Mouse (Mus musculus) fat pad, adult 2 months (tissue): ENCODE data around the gene Pld1.

Source experiments
- DNase-seq: peaks from one replicate; pipeline ENCODE4 v3.0.0-alpha.2; 2011; ENCODE audit warnings: low read depth, low spot score; ENCODE audit errors: extremely low read depth

Pld1 gene

DNA sequence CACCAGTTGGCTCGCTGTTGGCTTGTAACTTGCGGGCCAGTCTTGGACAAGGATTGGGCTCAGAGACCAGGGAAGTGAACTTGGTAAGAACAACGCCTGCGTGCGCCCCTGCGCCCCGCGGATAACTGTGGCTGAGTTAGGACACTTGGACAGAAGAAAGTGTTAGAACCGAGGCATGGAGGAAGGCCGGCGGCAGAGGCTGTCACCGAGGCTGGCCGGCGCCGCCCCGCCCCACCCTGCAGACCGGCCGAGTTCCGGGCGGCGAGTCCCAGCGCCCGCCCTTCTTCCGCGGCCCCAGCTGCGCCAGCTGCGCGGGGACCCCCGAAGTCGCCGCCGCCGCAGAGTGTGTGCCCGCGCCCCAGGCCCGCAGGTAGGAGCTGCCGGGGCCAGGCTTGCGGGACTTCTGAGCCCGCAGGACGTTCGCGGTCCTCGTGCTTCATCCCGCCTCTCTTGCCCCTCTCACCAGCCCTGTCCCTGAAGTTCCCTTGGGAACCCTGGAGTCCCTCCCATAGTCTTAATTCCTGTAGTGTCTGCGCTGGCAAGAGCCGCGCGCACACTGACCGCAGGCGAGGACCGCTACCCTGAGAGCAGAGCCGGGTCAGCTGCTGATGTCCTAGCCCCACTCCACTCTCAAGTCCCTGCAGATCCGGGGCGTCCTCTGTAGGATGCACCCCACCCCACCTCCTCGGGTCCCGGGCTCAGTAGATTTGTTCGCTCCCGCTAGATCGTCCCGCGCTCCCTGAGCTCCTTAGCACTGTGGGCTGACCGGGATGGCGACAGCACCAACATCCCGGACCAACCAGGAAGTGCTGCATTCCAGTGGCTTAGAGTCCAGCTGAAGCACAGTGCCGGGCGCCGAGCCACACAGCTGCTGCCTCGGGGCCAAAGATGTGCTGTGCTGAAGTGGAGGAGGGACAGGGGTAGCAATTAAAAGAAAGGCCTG, at the start of gene Pld1:
Gene Pld1, plus strand, starts transcription at position 315 of the 943 bp plus-strand sequence.
- DNase-seq: peak; percentile 51

DNA sequence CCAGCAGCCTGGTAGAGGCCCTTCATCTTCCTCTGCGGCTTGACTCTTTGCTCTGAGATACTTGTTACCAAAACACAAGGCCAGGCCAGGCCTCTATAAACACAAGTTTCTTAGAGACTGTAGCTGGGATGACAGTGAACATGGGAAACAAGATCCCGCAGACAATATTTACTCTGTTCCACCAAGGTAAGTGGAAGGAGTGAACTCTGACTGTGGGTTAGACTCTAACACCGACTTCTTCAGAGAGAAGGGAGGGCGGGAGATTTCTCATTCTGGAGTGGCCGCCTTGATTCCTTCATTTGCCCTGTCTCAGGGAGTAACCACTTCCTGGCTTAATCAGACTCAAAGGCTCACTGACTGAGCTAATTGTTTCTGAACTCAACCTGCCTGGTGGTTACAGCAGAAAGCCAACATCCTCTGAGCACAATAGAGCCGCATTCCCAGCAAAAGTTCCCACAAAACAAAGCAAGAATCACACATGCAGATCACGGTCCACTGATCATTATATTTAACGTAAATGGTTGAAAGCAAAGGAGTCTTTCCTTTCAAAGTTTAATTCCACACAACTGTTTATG, 42.1 kb upstream of the Pld1 start, which contains the start of gene Tmem212:
Gene Tmem212, minus strand, starts transcription at position 51 of the 575 bp plus-strand sequence.
- no peak for DNase-seq

DNA sequence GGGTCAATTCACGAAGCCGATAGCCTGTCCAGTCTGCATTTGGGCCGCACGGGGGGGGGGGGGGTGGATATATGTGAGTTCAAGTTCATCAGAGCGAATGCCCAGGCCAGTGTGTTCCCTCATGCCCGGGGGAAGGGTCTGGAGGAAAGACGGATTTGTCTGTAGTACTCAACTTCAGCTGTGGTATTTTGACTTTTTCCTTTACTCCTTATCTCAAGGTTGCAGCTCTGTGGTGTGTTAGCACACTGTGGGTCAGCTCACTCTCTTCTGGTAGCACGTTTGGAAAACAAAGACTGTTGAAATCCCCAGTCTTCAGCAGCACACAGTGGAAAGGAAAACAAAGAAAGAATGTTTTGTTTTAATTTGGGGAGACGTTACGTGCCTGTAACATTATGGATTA, 40.3 kb upstream of the Pld1 start:
- no peak for DNase-seq

DNA sequence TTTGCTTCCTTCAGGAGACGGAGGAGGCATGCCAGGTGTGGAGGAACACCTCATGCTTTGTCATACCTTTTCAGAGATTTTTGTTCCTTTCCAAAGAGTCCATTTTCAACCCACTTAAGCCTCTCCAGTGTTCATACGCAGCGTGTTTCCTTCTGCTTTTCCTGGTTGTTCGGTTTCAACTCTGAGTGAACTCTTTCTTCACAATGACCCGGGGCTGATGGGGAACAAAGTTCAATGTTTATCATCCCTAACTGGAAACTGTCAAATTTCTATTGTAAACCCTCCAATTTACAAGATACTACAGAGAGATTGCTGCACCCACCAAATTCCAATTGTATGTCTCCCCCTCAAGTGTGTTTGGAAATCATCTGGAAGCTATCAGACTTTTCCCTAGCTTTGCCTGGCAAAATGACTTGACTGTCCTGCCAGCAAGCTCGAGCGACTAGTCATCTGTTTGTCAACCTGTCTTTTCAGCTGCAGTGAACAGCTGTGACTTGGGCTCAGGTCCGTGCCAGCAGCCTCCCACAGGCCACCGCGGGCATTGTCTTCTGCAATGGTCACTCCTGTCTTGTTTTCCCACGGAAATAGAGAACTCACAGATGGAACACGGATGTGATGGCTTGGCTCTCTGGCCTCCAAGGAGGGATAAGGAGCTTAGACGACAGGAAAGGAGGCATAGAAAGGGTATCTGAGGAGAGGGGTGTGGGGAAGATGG, 39.3 kb upstream of the Pld1 start:
- peak; percentile 39 for DNase-seq

DNA sequence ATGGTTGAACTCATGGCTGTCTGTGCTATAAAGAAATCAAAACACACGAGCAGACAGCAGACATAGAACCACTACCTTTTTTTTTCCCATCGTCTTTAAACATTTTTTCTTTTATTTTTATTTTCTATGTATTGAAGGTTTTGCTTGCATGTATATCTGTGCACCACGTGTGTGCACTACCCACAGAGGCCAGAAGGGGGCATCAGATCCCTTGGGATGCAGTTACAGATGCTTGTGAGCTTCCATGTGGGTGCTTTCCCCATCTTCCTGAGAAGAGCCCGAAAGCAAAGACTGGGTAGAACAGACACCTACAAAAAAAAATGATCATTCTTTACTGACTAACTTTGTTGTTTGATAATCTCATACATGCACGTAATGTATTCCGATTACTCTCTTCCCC, 36.6 kb upstream of the Pld1 start:
- no peak for DNase-seq

DNA sequence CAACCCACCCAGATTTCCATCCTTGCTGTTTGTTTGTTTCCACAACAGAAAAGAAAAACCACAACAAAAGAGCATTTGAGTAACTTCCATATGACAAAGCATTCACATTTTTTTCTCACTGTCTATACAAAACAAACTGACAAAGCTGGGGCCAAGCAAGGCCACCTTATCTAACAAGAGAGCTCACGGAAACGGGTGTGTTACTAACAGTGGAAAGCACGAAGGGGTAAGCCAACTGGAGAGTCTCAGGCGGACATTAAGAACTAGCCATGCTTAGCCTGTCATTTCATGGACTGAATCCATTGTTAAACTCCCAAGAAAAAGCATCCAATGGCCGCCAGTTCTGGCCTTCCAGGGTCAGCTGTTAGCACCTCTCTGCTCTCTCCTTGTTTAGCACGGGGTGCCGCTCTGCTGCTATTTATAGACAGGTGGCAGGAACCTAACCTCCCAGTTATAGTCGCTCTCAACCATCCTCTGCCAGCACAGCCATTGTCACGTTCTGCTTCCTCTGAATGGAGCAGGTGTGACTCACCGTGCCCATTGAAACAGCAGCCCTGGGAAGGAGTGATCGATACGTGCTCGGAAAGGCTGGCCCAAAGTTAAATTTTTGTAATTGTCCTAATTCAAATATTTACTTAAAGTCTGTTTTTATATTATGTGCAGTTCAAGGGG, 33.7 kb upstream of the Pld1 start:
- no peak for DNase-seq

DNA sequence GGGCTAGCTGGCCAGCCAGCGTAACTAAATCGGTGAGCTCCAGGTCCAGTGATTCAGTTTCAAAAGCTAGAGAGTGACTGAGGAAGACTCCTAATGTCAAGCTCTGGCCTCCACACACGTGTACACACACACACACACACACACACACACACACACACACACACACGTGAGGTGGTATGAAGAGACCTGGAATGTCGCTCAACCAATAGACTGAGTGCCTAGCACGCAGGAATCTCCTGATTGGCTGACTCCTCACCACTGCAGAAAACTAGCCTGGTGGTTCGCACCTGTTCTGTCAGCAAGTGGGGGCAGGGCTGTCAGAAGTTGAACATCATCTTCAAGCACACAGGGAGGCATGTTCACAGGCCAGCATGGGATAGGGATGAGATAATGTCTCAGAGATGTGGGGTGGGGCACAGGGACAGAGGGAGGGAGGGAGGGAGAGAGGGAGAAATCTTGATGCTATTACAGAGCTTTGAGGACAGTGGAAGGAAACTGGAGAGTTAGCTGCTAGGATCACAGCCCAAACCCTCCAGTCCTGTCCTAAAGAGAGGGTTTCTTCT, 31.8 kb upstream of the Pld1 start:
- DNase-seq: no peak

DNA sequence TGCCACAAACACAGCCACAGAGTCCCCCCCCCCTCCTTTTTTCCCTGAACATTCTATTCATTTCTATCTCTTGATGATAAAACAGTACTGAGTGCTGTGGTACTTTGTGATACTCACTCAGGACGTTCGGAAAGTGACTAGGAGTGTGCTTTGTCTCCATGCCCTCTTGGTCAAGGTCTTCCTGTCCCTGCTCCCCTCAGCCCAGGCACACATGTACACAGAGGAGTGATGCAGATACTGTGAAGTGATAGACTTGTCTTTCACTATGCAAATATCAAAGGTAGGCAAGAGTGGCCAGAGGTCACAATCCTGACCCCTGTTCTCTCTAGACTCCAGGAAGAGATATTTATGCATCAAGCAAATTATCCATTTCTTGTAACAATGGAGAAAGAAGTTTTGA, 31.2 kb upstream of the Pld1 start:
- no peak for DNase-seq

DNA sequence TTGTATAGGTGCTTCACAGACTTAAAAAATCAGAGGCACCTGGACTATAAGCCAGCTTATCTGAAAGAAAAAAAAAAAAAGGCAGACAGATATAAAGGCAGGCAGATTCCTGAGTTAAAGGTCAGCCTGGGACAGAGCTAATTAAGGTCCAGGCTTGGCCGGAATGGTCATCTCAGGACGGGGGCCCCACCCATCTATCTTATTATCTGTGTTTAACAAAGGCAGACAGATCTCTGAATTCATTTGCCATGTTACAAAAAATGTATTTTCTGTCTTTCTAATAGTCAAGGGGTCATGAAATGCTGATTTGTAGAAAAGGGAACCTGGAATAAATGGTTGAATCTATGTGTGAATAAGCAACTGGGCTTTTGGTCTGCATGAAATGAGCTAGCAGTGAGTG, 30.2 kb upstream of the Pld1 start:
- no peak for DNase-seq

DNA sequence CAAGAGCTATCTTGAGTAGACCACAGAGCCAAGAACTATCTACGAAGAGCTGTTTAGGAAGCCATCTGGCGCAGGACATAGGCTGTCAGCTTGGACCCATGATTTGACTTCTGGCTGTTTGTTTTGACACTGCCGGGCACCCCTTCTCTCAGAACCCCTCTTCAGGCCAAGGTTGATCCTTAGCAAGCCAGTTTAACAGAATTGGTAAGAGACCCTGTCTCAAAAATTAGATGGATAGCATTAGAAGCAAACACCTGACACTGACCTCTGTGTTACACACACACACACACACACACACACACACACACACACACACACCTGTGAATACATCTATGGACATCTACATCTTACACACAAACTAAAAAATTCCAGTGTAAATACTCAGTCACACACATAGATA, 29.5 kb upstream of the Pld1 start:
- DNase-seq: no peak

DNA sequence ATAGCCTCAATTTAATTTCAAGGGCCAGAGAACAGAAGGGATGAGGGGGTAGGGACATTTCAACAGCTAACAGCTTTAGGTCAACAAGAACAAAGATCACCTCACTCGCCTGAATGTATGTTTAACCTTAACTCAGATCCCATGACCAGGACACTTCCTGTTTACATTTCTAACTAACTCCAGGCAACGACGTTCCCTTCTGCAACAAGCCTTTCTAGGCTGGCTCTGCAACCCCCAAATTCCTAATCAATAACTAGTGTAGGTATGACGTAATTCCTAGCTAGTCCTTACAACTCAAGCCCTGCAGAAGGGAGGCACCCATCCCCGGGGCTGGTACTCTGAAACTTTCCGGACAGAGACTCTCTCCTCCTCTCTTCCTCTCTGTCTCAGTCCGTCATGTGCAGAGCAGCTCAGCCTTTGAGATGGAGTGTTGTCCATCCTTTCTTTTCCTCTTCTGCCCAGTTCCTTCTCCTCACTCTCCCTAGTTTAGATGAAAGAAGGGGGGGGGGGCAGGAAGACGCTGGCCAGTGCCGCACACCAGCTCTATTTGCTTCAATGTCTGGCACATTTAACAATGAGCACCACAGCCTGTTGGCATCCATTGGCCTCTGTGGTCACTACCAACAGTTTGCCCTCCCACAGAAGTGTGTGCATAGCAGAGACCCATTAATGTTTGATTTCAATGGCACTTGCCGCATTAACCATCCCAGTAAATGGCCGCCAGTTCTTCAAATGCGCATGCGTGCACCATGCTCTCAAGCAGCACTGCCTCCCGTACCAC, 19.6 kb upstream of the Pld1 start:
- no peak for DNase-seq

DNA sequence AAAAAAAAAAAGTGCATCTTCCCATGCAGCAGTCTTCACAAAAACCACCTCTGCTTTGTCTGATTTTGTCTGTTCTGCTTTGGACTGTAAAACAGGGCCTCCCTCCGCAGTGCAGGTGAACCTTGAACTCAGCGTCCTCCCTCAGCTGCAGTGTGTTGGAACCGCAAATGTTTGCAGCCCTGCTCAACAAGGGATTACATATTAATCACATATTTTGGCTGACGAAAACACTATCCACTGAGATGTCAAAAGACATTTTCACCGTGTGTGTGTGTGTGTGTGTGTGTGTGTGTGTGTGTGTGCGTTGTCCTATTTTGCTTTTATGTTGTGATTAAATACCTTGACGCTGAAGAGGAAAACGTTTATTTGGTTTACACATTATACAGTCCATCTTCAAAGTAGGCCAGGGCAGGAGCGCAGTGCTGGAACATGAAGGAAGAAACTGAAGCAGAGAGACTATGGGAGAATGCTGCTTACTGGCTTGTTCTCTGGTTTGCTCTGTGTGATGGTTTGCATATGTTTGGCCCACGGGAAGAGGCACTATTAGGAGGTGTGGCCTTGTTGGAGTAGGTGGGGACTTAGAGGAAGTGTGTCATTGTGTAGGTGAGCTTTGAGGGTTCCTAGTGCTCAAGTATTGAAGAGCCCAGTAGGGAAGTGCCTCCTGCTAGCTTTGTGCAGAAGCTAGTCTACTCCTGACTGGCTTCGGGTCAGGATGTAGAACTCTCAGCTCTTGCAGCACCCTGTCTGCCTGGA, 17.1 kb upstream of the Pld1 start:
- DNase-seq: no peak

DNA sequence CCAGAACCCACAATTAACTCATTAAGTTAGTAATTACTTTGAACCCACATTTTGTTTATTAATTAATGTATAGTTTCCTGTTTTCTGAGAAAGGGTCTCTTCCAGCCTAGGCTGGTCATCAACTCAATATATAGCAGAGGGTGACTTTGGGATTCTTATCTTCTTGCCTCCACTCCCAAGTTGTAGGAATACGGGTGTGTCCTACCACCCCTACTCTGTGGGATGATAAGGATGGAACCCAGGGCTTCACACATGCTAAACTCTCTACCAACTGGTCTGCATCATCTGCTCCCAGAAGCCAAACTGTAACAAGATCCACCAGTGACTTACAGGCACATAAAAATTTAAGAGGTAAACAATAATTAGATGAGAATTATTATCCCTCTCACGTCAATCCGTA, 14.5 kb upstream of the Pld1 start:
- no peak for DNase-seq

DNA sequence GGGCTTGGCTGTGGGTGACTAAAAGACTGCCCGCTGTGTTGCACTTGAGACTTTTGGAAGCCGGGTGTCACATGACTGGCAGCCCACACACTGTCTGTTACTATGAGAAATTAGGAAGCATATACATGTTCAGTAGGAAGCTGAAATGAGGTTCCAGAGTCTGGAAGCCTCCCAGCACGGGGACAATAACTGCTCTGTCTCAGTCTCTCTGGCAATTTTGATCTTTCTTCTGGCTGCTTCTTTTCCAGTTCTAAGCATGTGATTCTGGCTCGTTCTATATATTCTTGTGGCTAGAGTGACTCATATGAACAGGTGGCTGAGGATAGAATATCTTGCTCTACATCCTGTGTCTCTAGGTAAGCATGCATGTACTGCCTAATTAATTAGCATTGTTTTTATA, 9.3 kb upstream of the Pld1 start:
- DNase-seq: no peak

DNA sequence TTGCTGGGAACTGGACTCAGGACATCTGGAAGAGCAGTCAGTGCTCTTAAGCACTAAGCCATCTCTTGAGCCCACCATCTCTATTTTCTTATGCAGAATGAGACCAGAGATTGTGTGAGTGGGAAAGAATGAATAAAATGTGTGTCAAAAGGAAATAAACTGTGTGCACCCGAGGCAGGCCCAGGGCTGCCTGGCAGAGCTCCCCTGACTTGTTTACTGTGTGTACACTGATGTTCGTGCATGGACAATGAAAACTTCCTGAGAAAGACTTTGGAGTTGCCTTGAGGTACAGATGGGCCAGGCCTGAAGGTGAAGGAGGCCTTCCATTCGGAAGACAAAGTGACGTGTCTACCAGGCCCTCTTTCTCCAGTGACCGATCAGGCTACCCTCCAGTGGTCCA, 6.1 kb upstream of the Pld1 start:
- no peak for DNase-seq

DNA sequence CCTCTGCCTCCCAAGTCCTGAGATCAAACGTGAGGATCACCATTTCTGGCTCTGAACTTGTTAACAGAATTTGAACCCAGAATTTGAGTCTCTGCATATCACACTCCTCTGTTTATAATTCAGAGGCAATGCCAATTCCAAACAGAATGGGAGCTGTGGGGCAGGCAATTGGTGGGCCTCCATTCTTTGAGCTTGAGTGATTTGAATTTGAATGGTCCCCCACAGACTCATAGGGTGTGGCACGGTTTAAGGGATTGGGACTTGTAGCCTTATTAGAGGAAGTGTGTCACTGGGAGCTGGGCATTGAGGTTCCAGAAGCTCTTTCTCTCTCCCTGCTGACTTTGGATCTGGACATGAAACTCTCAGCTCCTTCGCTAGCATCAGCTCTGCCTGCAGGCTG, 2.9 kb upstream of the Pld1 start:
- no peak for DNase-seq

DNA sequence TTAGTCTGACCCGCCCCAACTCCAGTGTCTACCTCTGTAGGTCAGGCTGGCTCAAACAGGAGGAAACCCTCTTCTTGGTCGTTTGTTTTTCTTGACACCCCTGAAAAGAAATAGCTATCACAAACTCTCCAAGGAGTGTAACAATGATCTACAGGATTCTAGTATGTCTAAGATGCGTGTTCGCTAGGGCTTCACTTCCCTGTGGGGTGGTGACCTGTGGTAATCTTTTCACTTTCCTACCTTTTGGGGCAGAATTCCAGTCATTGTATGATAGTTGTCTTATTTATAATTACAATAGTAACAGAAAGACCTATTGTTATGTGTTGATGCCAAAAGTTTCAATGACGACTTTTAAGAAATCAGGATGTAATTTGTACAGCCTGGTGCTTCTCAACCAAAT, 1.8 kb upstream of the Pld1 start:
- DNase-seq: no peak

DNA sequence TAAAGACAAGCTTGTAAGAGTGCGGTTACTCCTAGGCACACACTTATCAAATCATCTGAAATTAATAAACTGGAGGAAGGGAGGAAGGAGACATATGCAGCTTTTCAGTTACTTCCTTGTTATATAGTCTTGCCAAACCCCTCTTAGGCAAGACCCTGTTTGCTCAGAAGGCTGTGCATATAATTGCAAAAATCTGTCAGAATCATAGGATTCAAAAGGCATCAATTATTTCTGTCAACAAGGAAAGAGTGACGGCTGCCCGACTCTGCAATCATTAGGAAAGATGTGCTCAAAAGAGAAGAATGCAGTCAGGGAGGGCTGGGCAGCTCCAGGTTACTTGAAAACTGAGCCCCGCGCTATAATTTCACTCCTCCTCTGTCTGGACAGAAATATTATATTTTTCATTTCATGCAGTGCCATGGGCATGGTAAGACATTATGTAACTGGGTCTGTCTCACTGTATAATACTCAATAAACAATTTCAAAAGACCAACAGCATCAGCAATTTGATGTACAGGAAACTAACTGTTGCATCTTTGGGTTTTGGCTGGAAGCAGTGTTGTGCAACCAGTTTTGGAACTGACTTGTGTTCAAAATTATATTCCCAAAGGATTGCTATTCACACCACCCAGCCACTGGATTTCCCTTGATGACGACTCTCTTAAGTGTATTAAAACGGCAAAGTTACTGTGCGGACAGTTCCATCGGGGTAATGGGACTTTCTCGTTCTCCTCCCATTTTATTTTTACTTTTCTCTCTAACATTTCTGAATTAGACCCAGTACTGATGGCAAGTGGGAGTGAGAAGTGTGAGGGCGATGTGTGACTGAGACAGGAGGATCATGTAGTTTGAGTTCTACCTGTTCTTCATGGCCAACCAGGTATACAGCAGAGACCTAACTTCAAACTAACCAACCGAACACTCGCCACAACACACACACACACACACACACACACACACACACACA, 1.1 kb upstream of the Pld1 start:
- DNase-seq: no peak
